Mouse (Mus musculus): ENCODE data around the gene Map3k14.

- TF ChIP-seq CTCF (IDR thresholded peaks at IDR 0.05; ENCODE audit: low read depth), result no peak
- no peak for TF ChIP-seq EP300 (IDR thresholded peaks at IDR 0.05; ENCODE audit: low read depth)
Measured at GRCm38 (mm10) chr11:103246081-103246730, 21.1 kb downstream of the Map3k14 start.

Measured in liver, embryonic 14.5 days (tissue).